Mouse (Mus musculus) E14TG2a.4 (cell line): ENCODE measurements around the gene Gsg1l.

Source experiments
- CTCF ChIP-seq: conservative IDR thresholded peaks from 2 replicates; pipeline ENCODE4 v1.5.1; 2014; ENCODE audit warnings: low read length
- NANOG ChIP-seq: IDR thresholded peaks from 2 replicates; pipeline ENCODE4 v1.6.1; 2014; ENCODE audit warnings: borderline replicate concordance, low read length, mixed read lengths
- POU5F1 ChIP-seq: IDR thresholded peaks from 2 replicates; pipeline ENCODE4 v1.6.1; 2014; ENCODE audit warnings: low read length, borderline replicate concordance

GRCm38 (mm10) chr7:126035332-126035731 is 46.9 kb downstream of the Gsg1l start:
- TF ChIP-seq POU5F1 (no peak), CTCF (no peak), NANOG (no peak)
